Mouse (Mus musculus): ENCODE results near the gene Zmat5. TPM values are rescaled to one million over a fixed set of nuclear protein-coding genes. Genes with fewer than 3 reads are reported as not detected.

Gene Zmat5
- polyA plus RNA-seq, 1 experiment: 30.6 TPM

DNA sequence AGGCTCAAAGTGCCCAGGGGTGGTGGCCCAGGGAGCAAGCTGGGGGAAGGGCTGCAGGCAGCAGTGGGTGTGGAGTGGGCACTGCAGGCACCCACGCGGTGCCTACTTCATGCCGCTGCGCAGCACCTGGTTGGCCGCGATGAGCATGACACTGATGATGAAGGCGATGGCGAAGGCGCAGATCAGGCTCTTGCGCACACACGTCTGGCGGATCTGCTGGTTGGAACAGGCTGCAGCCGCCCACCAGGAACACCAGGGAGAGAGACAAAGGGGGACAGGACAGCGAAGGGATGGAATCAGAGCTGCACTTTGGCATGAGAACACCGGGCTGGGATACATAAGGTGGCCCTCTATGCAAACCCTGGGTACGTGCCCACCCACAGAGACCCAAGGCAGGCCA lies 34.2 kb downstream of the Zmat5 start:
- Histone ChIP-seq H3K4me1 (ENCODE audit: control insufficient read depth, insufficient read depth, insufficient read length, low read length) (no peaks in the 10 kb centered on the region), H3K4me3 (ENCODE audit: insufficient read depth, low read depth, low read length) (no peak overlapping the region), H3K27ac (replicated peaks; ENCODE audit: low read depth, low read length) (no peak overlapping the region)

DNA sequence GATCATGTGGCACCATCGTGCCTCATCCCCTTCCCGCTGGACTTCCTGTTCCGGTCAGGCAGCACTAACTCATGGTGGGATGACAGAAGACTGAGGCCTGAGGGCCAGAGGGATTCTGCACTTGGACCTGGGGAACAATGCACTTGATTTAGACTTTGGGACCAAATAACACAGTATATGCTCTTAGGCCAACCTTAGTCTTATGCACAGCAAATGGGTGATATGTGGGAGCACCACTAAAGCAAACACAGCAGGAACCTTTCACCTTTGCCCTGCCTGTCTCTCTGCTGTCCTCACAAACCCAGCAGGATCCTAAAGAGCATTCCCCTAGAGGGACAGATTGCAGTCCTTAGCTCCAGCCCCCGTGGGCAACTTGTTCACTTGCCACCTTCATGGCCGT lies 36.3 kb downstream of the Zmat5 start:
- Histone ChIP-seq H3K27ac (replicated peaks; ENCODE audit: low read depth, low read length) (no peak overlapping the region), H3K4me1 (ENCODE audit: control insufficient read depth, insufficient read depth, insufficient read length, low read length) (no peaks in the 10 kb centered on the region), H3K4me3 (ENCODE audit: insufficient read depth, low read depth, low read length) (no peak overlapping the region)

DNA sequence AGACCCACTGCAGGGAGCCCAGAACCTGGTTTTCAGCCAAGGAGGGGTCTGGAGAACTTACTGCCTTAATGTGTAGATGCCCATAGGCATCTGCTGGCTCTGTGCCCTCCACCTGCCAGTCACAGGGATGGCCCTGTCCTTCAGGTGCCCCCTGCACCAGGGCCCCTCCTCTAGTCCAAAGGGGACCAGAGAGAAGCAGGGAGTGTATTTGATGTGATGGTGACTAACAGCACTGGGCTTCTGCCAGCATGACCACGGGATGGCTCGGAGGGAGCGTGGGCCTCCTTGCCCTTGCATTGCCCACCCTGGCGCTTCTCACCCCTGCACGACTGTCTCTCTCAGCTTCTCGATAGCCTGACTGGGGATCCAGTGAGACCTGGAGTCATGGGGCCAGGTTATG lies 40.2 kb downstream of the Zmat5 start:
- no peak overlapping the region for H3K27ac ChIP-seq (replicated peaks; ENCODE audit: low read depth, low read length)
- H3K4me3 ChIP-seq (ENCODE audit: insufficient read depth, low read depth, low read length): no peak overlapping the region
- no peaks in the 10 kb centered on the region for H3K4me1 ChIP-seq (ENCODE audit: control insufficient read depth, insufficient read depth, insufficient read length, low read length)

DNA sequence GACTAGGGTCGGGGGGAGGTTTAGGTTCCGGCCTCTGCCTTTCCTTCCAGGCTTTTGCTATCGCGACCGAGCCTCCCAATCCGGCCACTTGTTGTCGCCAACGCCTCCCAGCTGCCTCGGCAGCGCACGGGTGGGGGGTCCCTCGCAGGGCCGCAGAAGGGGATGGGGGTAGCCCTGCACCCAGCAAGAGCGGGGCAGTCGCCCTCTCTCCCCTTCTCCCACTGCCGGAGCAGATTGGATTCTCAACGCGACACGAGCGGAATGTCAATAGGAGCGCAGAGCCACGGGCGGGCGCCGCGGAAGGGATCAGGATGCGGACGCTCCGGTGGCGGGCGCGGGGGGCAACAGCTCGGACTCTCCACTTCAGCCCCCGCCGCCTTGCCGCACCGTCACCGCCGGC lies 41.5 kb downstream of the Zmat5 start:
- Histone ChIP-seq H3K27ac (replicated peaks; ENCODE audit: low read depth, low read length) (no peak overlapping the region), H3K4me1 (ENCODE audit: control insufficient read depth, insufficient read depth, insufficient read length, low read length) (no peaks in the 10 kb centered on the region), H3K4me3 (ENCODE audit: insufficient read depth, low read depth, low read length) (no peak overlapping the region)

DNA sequence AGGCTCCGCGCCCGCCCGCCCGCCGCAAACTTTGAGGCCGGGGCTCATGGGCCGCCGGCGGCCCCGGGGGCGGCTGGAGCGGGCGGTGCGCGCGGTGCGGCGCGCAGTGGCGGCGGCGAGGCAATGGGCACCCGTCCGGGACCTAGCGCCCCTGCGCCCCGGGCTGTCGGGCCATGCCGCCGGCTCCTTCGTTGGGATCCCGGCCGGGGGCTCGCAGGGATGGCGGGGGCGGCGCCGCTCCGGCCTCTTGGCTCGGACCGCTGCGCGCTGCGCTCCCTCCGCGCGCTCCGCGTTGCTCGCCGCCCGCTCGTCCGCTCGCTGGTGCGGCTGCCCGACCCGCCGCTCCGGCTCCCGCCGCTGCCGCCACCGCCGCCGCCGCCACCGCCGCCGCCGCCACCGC lies 42.3 kb downstream of the Zmat5 start, which contains the start of gene Cabp7:
Gene Cabp7 (minus strand): TSS at position 46 of the 400 bp plus-strand sequence.
- H3K4me1 ChIP-seq (ENCODE audit: control insufficient read depth, insufficient read depth, insufficient read length, low read length): no peaks in the 10 kb centered on the region
- H3K27ac ChIP-seq (replicated peaks; ENCODE audit: low read depth, low read length): no peak within 1 kb of the TSS
- H3K4me3 ChIP-seq (ENCODE audit: insufficient read depth, low read depth, low read length): peak within 1 kb of the TSS; percentile 26; the same call in 1 of the 2 replicates

DNA sequence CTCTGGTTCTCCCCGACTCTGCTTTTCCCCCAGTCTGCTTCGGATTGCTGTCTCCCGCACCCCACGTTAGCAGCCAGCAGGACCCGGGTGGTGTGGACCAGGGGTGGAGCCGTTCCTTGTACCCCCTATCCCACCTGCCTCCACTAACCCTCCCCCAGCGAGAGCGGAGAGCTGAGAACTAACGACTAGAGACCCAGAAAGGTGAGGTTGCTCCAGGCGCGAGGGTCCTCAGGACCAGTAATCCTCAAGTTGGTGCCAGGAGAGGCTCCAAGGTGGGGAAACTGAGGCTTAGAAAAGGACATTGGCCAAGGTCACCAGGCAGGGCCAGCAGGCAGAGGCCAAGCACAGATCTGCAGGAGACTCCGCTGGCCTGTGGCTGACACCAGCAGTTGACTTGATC lies 42.8 kb downstream of the Zmat5 start:
- no peaks in the 10 kb centered on the region for H3K4me1 ChIP-seq (ENCODE audit: control insufficient read depth, insufficient read depth, insufficient read length, low read length)
- H3K4me3 ChIP-seq (ENCODE audit: insufficient read depth, low read depth, low read length): 0 out of 2 replicates have a peak overlapping the region, but pooled peaks have one; percentile 11
- no peak overlapping the region for H3K27ac ChIP-seq (replicated peaks; ENCODE audit: low read depth, low read length)

DNA sequence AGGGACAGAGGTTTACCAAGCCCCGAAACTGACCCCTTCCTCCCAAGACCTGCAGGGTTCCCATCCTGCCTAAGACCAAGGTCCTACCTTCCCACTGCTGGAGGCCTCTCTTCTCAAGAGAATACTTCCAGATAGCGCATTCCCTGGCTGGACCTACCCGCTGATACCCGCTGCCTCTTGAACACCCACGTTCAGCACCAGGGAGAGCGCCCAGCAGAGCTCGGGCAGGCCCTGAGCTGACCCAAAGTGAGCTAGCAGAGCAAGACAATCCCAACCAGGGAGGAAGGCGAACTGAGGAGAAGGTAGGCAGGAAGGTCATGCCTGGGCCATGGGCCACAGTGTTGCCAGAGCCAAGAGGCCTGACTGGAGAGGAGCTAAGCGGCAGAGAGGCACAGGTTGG lies 45.8 kb downstream of the Zmat5 start:
- no peak overlapping the region for H3K27ac ChIP-seq (replicated peaks; ENCODE audit: low read depth, low read length)
- H3K4me3 ChIP-seq (ENCODE audit: insufficient read depth, low read depth, low read length): no peak overlapping the region
- no peaks in the 10 kb centered on the region for H3K4me1 ChIP-seq (ENCODE audit: control insufficient read depth, insufficient read depth, insufficient read length, low read length)

DNA sequence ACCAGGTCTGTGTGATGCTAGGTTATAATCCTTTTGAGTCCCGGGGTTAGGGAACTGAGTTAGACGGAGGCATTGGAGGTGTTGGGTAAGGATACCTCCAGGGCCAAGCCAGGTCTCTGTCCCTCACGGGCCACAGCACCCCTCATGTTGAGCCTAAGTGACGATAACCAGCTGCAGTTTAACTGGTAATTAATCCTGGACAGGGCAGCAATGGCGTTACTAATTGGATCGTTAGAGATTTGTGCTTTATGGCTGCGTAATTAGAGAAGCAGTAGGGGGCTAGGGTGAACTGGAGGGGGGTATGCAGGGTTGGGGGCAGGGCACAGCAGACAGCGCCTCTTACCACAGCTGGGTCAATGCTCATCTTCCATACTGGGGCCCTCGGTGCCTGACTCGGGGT lies 48.4 kb downstream of the Zmat5 start:
- Histone ChIP-seq H3K4me3 (ENCODE audit: insufficient read depth, low read depth, low read length) (no peak overlapping the region), H3K27ac (replicated peaks; ENCODE audit: low read depth, low read length) (no peak overlapping the region), H3K4me1 (ENCODE audit: control insufficient read depth, insufficient read depth, insufficient read length, low read length) (no peaks in the 10 kb centered on the region)

DNA sequence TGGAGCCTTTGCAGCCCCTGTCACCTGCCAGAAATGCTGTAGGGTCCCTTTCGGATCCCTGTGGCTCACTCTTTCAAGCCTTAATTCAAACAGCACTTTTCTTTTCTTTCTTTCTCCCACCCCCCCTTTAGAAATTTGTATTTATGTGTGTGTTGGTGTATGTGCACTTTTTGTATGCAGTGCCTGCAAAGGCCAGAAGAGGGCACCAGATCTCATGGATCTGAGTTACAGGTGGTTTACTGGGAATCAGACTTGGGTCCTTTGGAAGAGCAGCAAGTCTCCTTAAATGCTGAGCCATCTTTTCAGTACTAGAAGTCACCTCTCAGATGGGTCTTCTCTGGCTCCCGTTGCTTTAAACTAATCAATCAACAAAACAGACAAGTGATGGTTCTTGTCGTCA lies 49.6 kb downstream of the Zmat5 start:
- Histone ChIP-seq H3K4me3 (ENCODE audit: insufficient read depth, low read depth, low read length) (no peak overlapping the region), H3K4me1 (ENCODE audit: control insufficient read depth, insufficient read depth, insufficient read length, low read length) (no peaks in the 10 kb centered on the region), H3K27ac (replicated peaks; ENCODE audit: low read depth, low read length) (no peak overlapping the region)

DNA sequence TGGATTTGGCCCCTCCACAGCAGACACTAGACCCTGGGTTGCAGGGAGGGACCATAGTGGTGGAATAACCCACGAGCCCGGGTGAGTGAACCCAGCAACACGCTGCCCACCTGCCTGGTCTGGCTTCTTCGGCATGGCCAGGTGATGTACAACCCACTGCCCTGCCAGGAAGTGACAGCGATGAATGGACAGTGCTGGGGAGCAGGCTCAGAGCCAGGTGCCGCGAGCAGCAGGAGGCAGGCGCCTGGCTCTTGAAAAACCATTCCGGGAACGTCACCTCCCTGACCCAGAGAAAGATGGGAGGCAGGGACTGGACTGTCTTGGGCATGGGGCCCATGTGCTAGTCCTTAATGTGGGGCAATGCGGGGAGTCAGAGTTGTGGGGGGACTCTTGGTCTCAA lies 50.4 kb downstream of the Zmat5 start:
- H3K4me1 ChIP-seq (ENCODE audit: control insufficient read depth, insufficient read depth, insufficient read length, low read length): no peaks in the 10 kb centered on the region
- H3K4me3 ChIP-seq (ENCODE audit: insufficient read depth, low read depth, low read length): no peak overlapping the region
- no peak overlapping the region for H3K27ac ChIP-seq (replicated peaks; ENCODE audit: low read depth, low read length)

DNA sequence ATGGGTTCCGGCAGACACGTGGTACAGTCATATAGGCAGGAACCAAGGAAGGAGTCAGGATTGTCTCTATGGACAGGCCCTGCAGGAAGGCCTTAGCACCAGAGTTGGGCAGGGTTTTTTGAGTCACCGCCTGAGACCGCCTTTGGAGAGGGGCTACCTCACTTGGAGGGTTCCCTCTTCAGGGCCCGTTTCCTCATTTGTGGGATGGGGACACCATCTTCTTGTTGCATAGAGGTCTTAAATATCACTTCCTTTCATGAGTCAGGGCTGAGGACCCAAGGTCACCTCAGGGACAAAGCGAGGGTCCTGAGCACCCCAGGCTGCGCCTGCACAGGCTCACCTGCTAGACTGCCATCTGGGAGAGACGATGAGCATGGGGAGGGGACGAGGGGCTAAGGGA lies 52.0 kb downstream of the Zmat5 start:
- H3K27ac ChIP-seq (replicated peaks; ENCODE audit: low read depth, low read length): no peak overlapping the region
- H3K4me3 ChIP-seq (ENCODE audit: insufficient read depth, low read depth, low read length): no peak overlapping the region
- no peaks in the 10 kb centered on the region for H3K4me1 ChIP-seq (ENCODE audit: control insufficient read depth, insufficient read depth, insufficient read length, low read length)

DNA sequence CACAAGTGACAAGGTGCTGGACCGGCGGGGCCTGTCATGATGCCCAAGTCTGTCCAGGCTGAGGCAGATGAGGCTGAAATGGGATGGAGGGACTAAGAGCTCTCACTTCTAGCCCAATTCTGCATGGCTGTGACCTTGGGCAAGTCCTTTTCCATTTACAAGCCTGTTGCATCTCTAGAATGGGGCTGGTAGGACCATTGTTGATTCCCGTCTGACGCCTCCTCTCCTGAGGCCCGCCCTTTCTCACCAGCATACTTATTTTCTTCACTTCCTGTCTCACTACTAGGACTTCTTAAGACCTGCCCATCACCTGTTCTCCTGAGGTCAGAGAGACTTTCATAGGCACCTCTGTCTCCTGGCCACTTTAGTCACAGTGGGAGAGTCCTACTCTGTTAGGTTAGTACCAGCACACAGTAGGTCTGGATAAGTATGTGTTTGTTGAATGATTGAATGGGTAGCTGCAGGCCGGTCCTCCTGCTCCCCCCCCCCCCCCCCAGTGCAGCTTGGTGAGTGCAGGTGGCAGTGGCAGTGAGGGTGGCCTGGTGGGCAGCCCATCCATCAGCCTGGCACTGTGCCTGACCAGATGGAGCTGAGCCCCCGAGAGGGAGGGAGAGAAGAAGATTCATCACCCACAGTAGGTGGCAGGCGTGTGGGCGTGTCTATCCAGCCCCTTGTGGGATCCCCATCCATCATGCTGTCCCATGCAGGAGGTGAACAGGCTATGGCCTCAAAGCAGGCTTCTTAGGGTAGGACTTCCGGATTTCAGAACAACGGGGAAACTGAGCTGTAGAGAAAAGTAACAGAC lies 52.7 kb downstream of the Zmat5 start:
- no peak overlapping the region for H3K4me3 ChIP-seq (ENCODE audit: insufficient read depth, low read depth, low read length)
- no peak overlapping the region for H3K27ac ChIP-seq (replicated peaks; ENCODE audit: low read depth, low read length)
- H3K4me1 ChIP-seq (ENCODE audit: control insufficient read depth, insufficient read depth, insufficient read length, low read length): no peaks in the 10 kb centered on the region

DNA sequence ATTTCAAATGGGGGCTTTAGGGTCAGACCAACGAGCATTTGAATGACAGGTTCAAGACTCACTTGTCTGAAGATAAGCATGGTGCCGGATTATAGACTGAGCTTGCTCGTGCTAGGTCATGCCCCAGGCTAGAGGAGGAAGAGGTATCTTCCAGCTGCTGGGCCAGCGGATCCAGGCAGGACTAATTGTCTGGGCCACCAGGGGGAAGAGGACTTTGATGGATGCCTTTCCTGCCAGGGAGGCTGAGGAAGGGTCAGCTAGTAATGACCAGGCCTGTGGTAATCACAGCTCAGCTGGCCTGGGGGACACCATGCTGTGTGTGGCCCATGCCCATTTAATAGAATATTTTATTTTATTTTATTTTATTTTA lies 53.3 kb downstream of the Zmat5 start:
- no peaks in the 10 kb centered on the region for H3K4me1 ChIP-seq (ENCODE audit: control insufficient read depth, insufficient read depth, insufficient read length, low read length)
- H3K4me3 ChIP-seq (ENCODE audit: insufficient read depth, low read depth, low read length): no peak overlapping the region
- H3K27ac ChIP-seq (replicated peaks; ENCODE audit: low read depth, low read length): no peak overlapping the region

DNA sequence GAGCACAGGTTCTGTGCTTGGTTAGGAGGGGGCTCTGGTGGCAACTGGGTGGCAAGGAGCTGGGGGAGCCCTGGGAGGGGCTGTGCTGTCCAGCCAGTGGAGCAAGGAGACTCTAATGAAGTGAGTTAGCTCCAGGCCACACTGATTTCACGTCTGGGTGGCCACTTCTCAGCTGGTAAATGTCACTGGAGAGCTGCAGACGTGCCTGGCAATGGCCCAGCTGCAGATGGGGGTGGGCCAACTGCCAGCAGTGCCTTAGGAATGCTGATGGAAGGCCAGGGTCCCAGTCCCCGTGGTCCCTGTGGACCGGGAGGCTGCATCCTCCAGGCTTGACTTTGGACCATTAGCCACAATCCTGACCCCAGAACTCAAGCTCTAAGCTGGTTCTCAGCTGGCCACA lies 56.0 kb downstream of the Zmat5 start:
- H3K27ac ChIP-seq (replicated peaks; ENCODE audit: low read depth, low read length): no peak overlapping the region
- no peak overlapping the region for H3K4me3 ChIP-seq (ENCODE audit: insufficient read depth, low read depth, low read length)
- no peaks in the 10 kb centered on the region for H3K4me1 ChIP-seq (ENCODE audit: control insufficient read depth, insufficient read depth, insufficient read length, low read length)

DNA sequence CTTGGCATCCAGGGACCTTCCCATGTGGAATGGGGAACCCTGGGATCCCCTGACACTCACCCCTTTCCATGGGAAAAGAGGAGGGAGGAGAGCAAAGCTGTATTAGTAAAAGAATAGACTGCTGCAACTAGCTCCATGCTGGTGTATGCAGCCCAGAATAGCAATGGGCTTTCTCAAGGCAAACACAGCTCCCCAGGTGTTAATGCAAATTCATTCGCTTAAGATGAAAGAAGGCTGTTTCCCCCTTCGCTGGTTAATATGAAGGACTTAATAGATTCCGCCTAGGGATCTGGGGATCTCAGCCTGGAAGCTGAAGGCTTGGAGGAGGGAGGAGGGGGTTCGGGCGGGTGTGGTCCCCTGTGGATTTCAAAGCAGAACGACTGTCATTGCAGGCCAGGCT lies 57.5 kb downstream of the Zmat5 start:
- Histone ChIP-seq H3K4me1 (ENCODE audit: control insufficient read depth, insufficient read depth, insufficient read length, low read length) (no peaks in the 10 kb centered on the region), H3K4me3 (ENCODE audit: insufficient read depth, low read depth, low read length) (no peak overlapping the region), H3K27ac (replicated peaks; ENCODE audit: low read depth, low read length) (no peak overlapping the region)

DNA sequence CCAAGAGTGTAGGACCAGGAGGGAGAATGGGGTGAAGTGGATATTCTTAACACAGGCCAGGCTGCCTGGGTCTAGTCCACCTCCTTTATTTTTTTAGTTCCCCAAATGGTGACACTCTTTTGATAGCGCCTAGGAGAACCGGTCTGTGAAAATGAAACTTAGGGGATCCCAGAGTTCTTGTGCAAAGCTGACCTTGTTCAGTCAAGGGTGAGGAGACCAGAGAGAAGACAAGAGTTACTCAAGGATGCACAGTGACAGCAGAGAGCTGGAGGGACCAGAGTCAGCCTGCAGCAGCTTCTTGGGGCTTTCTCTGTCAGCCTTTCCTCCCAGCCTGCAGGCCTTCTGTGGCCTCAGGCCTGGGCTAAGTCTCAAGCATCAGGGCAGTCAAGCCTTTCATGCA lies 58.0 kb downstream of the Zmat5 start:
- Histone ChIP-seq H3K4me1 (ENCODE audit: control insufficient read depth, insufficient read depth, insufficient read length, low read length) (no peaks in the 10 kb centered on the region), H3K4me3 (ENCODE audit: insufficient read depth, low read depth, low read length) (no peak overlapping the region), H3K27ac (replicated peaks; ENCODE audit: low read depth, low read length) (no peak overlapping the region)
